Mouse (Mus musculus) layer of hippocampus, adult 8-10 months (tissue): Measurements from ENCODE around the gene Rab11fip4. TPM values are rescaled to one million over a fixed set of nuclear protein-coding genes. Genes with fewer than 3 reads are reported as not detected.
A peak's percentile ranks its signal among the peaks of the same experiment; 100 is the strongest.

ENCODE experiments used
- DNase-seq, 2 experiments: peaks; one replicate each; pipeline ENCODE4 v3.0.0; 2022; ENCODE audit warnings: low spot score in 2 of 2
- total RNA-seq, 4 experiments: library from RNA; stranded (reverse); gene quantifications; 2 replicates each; pipeline ENCODE4 v1.2.4; 2022

The Rab11fip4 gene
- total RNA-seq, 4 experiments from 2014 or later = 157 to 175 (median 167) TPM

DNA sequence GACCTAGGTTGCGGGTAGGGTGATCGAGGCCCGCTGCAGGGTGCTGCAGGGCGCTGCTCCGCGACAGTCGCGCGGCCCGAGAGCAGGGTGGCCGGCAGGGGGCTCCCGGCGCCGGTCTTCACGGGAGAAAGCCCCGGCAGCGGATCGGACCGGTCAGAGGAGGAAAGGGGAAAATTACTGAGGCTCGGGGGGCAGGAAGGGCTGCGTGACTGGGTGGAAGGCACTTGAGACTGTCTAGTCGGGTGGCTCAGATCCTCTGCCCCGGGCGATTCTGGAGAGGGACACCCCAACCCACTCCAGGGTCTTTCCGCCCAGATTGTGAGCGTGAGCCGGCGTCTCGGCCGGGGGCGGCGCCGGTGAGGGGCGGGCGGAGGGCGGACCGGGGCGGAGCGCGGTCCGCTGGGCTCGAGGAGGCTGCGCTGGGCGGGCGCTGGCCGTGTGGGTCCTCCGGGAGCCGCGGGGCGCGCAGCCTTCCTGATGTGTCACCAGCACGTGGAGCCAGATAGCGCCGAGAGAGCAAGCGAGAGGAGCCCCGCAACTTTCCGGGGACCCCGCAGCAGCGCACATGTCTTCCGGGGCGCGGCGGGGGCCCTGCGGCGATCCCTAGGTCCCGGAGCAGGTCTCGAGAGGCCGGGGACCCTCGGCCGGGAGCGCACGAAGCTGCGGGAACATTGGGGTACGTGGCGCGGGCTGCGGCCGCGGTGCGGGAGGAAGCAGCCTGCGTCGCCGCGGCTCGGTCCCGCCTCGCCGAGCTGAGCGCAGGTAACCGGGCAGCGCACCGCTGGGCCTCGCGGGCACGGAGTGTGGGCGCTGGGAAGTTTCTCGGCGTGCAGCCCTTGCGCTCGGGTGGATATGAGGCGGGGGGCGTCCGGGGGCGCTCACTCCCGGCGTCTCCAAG, 120.1 kb downstream of the Rab11fip4 start:
- DNase-seq = peak in 1 of 2 experiments; percentile 76

DNA sequence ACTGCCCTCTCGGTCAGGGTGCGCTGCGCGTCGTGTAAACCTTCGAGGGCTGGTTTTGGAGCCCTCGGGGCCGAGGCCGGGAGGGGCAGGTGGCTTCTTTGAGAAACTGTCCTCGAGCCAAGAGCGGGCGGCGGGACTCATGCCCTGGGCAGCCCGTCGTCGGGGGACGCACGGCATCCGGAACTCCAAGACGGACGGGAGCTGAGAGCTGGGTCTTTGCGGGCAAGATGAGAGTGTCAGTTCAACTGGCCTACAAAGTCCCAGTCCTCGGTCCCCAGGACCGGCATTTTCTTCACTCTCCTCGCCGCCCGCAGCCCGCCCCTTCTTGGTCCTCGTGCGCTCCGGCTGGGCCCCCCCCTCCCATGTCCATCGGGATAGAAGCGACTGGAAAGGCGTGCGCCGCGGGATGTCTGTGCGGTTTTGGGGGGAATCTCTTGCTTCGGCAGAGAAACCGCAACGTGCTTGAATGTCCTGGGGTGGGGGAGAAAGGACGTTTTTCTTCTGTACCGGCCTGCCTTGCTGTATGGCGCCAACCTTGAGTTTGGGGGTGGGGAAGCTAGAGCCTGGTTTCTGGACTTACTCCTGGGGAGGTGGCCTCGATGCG, 120.9 kb downstream of the Rab11fip4 start:
- no peak for DNase-seq

DNA sequence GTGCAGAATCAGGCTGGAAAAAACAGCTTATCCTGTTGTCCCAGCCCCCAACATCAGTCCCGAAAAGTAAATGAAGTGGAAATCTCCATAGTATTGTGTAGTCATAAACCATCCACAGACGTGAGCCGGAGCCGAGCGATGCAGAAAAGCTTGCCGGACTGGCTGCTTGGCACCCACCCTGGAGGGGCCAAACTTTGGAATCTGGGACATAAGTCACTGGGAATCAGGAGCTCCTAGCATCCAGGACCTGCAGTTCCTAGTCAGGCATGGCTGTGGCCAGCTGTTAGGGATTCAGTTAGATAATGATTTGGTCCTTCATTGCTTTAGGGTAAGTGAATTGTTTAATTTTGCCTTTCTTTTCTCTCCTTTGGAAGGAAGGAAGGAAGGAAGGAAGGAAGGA, 122.2 kb downstream of the Rab11fip4 start:
- DNase-seq = no peak

DNA sequence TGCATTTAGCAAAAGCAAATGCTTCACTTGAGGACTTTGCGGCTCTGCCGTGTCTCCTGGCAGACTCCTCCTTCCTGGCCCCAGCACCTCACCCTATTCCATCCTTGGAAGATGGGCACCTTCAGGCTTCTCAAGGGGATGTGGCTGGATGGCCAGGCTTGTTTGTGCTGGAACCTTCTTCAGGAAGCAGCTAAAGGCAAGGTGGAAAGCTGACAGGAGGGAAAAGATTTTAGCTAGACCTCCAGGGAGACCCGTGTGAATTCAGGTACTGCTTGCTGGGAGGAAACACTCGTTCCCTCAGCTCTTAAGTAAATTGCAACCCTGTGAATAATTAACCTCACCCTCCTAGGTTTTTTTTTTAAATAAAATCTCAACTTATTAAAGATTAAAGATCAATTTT, 122.7 kb downstream of the Rab11fip4 start:
- no peak for DNase-seq

DNA sequence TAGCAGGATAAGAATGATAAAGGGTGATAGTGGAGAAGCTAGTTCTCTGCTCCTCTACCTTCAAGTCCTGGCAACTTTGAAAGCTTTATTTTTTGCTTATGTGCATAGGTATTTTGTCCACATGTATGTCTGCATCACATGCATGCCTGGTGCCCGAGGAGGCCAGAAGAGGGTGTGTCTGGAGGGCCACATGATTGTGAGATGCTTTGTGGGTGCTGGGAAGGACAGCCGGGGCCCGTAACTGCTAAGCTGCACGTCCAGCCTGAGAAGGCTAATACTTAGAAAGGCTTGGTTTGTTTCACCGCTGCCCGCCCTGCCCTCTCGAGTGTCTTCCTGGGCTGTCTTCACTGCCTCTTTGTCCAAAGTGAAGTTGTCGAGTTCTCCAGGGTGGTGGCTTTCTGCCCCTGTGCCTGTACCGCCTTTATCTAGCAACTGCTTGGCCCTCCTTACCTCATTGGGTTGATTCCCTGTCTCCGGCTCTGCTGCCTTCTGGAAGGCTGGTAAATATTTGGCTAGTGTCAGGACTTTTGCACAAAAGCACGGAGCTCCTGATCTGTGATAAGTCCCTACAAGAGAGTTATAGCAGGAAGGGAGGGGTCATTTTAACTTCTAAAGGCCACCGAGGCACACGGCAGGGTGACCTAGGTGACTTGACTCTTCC, 123.2 kb downstream of the Rab11fip4 start:
- no peak for DNase-seq

DNA sequence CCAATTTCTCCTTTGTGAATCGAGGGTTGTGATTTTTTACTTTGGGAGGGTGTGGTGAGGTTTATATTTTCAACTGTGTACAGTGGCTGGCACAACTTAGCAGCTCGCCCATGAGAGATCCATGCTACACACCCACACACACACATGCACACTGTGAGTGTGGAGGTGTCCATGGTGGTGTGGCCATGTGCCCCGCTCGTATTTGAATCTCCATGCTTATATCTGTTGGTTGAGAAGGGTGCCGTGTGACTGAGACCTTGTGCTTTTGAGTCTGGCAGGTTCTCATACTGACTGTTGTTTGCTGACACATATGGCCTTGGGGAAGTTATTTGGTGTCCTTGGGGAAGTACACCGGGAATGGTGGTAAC, 123.7 kb downstream of the Rab11fip4 start:
- DNase-seq = no peak

DNA sequence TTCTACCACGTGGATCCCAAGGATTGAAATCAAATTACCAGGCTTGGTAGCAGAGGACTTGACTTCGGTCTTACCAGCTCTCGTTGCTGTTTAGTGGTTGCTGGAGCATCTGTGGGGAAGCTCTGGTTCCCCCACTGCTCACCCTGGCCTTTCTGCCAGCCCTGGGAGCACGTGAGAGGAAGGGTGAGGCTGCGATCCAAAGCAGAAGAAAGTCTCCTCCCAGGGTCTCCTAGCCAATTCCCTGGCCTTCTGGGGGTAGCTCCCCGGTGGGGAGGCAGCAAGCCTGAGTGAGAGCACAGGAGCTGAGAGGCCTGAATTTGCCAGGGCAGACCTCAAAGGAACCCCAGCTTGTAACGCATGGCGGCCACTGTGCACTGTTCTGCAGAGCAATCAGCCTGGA, 124.3 kb downstream of the Rab11fip4 start:
- no peak for DNase-seq

DNA sequence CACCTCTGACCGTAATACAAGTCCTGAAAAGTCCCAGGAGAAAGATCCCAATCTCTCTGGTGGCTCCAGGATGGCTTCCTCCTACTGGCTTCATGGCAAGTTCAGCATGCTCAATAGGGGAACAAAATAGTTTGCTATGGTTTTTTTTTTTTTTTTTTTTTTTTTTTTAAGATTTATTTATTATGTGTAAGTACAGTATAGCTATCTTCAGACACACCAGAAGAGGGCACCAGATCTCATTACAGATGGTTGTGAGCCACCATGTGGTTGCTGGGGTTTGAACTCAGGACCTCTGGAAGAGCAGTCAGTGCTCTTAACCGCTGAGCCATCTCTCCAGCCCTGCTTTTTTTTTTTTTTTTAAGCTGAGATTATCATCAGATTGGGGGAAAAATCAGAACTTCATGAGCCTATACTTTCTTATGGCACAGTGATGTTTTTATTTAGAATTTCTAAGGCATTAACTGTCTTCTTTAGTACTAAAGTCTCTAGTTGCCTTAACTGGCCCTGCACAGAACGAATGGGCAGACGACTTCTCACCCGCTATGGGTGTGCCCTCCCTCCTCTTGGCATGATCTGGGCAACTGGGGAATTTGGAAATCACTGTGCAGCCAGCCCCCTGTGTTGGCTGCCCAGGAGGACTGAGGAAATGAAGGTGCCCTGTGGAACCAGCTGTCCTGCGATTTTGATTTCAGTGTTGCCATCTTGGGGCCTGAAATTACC, 124.9 kb downstream of the Rab11fip4 start:
- no peak for DNase-seq

DNA sequence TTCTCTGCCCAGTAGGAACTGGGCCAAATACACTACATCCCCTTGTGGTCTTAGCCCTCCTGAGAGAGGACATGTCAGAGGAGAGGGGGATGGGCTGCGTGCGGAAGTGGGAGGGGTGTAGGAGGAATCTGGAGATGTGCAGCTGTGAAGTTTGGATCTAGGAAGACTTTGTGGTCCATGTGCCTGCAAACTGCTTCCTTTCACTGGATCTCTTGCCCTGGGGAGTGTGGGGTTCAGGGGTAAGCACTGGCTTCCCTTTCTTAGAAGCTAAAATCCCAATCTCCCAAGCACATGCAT, 125.4 kb downstream of the Rab11fip4 start:
- DNase-seq = no peak

DNA sequence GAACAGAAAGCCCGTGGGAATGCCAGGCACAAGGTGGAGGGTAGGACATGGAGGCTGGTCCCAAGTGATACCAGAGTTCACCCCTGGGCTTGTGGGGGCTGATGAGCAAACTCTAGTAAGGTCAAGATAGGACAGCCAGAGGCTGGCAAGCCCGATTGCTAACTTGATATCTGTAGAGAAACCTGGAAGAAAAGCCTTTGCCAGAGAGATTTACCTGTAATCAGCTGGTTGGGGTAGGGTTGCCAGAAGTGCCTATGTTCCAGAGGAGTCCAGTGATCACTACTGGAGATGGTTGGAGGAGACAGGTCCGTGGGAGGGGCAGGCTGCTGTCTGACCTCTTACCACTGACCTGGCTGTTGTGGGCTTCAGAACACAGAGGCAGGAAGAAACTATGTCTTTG, 126.3 kb downstream of the Rab11fip4 start:
- DNase-seq = no peak

DNA sequence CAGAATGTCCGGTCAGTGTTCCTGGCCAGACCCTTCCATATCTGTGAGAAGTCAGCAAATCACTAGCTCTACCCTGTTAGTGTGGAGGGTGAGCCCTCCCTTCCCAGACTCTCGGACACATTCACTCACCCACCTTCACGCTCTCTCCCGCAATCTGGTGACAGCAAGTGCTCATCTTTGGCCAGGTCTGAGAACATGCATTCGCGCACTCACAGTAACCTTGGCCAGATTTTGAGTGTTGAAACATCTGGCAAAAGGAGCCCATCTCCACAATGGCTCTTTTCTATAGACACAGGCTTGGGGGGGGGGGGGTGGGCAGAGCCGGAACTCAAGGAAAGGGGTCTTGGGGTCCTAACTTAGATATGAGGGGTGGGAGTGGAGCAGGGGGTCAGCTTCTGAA, 126.8 kb downstream of the Rab11fip4 start:
- DNase-seq = no peak

DNA sequence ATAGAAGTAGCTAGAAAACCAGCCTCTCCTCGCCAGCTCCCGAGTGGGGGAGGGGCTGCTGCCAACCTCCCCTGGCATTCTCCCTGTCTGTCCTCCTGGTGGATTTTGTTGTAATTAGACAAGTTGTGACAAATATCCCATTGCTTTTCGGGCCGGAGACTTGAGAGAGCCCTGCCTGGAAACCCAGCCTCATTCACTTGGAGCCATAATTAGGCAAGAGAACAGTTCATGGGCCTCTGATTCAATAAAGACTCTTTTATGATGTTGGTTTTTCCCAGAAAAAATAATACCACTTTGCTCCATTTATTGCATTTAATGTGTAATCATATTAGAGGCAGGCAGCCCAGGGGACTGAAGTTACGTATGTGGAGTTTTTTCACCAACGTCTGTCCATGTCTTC, 127.2 kb downstream of the Rab11fip4 start:
- DNase-seq = no peak

DNA sequence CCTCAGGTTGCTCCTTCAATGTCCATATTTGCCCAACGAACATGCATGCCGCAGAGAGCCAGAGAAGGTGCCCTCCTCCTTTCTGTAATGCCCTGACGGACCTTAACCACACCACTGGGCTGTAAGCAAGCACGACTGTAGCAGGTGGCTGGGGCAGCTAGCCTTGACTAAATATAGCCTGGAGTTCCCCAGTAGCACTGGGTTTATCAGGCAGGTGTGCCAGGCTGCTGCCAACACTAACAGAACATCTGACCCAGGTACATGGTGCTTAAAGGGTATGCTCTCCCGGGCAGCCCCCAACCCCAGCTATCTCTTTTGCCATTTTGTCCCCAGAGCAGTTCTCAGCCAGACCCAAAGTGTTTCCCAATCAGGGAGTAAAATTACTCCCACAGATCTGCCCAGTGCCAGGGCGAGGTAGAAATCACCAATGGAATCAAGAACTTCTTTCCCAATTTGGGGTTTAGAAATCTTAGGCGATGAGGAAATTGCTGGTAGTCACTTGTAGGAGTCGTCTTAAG, 127.9 kb downstream of the Rab11fip4 start:
- no peak for DNase-seq

DNA sequence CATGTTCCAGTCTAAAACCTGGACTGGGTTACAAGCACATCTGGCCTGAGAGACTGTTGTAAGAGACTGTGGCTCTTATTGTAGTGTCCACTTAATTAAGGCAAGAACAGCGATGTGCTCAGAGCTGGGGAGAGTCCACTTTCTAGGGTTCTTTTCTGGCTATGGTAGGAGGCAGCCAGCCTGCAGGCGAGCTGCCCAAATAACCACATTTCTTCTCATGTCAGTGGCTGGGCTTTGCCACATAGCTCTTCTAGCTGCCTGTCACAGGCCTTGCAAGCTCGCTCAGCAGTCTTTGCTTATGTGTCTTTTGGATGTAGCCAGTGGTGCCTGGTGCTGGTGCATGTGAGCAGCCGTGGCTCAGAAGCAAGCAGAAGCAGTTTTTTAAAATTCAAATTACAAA, 129.7 kb downstream of the Rab11fip4 start:
- no peak for DNase-seq

DNA sequence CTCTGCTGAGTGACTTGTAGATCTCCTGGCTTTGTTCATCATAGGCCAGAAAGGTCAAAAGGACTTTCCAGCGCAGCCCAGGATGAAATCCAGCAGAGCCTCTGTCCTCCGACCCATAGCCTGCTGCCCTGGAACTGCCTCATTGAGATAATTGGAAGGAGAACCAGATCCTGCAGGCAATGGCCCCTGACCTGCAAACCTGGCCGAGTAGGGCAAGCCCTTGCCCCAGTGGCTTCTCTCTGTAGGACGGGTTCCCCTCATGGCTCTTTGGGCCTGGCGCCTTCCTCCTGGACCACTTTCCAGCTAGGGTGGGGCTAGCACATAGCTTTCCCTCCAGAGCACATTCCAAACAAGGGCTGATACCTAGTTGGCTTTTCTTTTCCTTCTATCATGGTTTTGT, 131.8 kb downstream of the Rab11fip4 start:
- DNase-seq = no peak

DNA sequence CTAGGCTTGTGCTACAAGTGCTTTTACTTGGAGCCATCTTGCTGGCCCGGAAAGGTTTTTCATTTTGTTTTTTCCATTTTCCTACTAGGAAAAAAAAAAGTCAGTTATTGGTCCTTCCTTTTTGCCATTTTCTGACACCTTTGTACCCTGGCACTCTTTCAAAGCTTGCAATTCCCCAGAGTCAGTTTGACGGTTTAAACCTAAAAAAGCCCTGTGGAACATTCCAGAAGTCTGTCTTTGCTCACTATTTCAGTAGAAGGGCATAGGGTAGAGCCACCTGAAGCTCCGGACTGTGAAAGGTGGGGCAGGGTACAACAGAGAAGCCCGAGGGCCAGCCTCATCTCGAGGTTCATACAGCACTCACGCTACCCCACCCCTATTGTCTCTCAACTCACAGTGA, 134.0 kb downstream of the Rab11fip4 start:
- no peak for DNase-seq

DNA sequence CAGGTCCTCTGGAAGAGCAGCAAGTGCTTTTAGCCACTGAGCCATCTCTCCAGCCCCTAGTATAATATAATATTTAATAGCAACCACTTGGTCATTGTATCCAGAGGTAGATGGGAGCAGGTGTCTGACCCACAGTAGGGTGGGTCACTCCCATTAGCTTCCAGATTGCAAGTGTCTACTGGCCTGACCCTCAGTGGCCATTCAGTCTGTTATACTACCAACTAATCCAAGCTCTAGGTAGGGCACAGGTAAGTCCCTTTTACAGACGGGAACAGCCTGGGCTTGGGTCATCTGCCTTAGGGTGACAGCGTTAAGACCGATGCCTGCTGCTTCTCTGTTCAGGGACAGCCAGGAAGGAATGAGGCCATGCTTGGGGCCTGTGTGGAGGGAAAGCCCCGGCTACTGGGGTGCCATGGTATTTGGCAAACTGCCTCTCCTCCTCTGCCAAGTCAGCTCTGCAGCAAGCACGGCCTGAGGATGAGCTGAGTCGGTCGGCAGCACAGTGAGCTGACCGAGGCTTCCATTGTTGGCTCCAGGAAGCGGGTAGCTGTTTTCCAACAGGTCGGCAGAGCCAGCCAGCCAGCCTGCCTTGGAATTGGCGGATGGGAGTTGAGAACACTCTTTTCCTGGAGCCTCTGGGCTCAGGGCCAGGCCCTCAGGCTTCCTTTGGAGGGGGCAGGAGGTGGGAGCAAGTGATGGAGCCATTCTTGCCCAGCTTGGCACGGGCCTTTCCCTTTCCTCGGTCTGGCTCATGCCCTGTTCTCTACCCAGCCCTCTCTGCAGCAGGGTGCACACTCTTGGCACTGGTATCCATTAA, 138.4 kb downstream of the Rab11fip4 start:
- DNase-seq = peak; percentile 63 to 69

DNA sequence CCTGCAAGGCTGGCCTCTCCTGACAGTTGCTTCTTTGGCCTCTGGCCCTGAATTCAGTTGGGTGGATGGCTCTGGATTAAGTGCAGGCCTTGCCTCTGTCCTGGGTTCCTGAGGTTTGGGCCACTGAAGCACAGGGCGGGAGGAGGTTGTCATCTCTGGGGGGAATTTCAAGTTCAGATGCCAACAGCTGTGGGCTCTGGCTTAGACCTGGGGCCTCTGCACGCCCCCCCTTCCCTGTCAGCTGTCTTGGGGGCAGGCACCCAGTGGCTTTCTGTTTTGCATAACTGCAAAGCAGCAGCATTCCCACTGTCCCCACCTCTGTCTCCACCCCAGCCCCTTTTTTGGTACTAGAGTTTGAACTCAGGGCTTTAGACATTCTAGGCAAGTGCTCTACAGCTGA, 139.4 kb downstream of the Rab11fip4 start:
- DNase-seq = no peak

DNA sequence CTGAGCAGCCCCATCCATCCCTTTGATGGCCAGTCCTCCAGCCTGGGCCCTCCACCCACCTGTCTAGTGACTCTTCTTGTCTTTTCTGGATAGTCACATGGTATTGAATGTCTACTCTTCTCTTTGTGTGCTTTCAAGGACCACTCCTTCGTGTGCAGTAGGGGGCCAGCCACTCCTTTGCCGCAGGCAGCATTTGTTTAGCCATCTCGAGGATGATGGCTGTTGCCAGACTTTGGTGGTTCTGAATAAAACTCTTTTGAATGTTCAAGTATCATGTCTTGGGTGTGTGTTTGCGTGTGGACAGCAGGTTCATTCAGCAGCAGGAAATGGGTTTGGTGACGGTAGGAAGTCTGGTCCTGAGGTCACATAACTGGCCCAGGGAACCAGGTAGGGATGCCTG, 140.5 kb downstream of the Rab11fip4 start:
- no peak for DNase-seq

DNA sequence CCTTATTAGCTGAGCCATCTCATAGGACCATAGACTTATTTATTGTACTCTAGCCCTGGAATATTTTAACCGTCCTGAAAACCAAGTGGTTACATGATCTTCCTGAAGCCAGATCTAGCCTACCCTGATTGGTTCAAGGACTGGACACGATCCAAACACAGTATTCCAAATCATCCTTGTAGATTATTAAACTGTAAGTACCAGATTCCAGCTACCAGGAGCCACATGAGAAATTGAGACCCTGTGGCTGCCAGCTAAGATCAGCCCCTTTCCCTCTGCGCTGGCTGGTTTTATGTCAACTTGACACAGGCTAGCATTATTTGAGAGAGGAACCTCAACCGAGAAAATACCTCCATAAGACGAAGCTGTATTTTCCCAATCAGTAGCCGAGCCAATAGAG, 142.0 kb downstream of the Rab11fip4 start:
- DNase-seq = no peak
